Mouse (Mus musculus) lung, adult 2 months (tissue): ENCODE results near the gene Abca5. TPM values are rescaled to one million over a fixed set of nuclear protein-coding genes. Genes with fewer than 3 reads are reported as not detected.

ENCODE experiments used
- DNase-seq: peaks from one replicate; pipeline ENCODE4 v3.0.0; 2022
- H3K4me1 ChIP-seq: fragments of 200-500 bp; 2 replicates; pipeline ENCODE4 v1.6.1; 2011; ENCODE audit warnings: low read length; ENCODE audit not compliant: control insufficient read depth, insufficient read depth
- H3K4me3 ChIP-seq: fragments of 200-500 bp; replicated peaks from 2 replicates; pipeline ENCODE3; 2011; ENCODE audit warnings: low read depth, mild to moderate bottlenecking, control low read depth, low read length; ENCODE audit errors: extremely low read depth
- CTCF ChIP-seq: fragments of 200-500 bp; IDR thresholded peaks from 2 replicates; pipeline ENCODE4 v1.5.1; 2011; ENCODE audit warnings: mild to moderate bottlenecking, low read length, control low read depth; ENCODE audit not compliant: insufficient read depth
- POLR2A ChIP-seq: fragments of 200-500 bp; IDR thresholded peaks from 2 replicates; pipeline ENCODE4 v1.6.1; 2011; ENCODE audit warnings: low read depth, mild to moderate bottlenecking, control low read depth, low read length, borderline replicate concordance; ENCODE audit errors: extremely low read depth
- WGBS: fragments of 180-500 bp; shearing (Covaris S2); methylation state at CpG from one replicate; pipeline ENCODE4 v1.1.7; 2018; 5-methylcytosine and 5-hydroxymethylcytosine counted together
- polyA plus RNA-seq: library from polyadenylated mRNA; depleted of rRNA; stranded (reverse); fragments of >200 nt; gene quantifications from 2 replicates; pipeline ENCODE4 v1.2.3, GENCODE M21; 2012

Gene Abca5
- polyA plus RNA-seq, 1 experiment: 4.1 TPM

- no peak for TF ChIP-seq POLR2A
- WGBS: 77% methylated on average over 12 of the region's 12 CpGs
Measured at GRCm38 (mm10) chr11:110306475-110307168, 30.9 kb downstream of the Abca5 start.

GRCm38 (mm10) chr11:110303411-110303810, 34.1 kb downstream of the Abca5 start:
- Histone ChIP-seq H3K4me3 (no peak overlapping the region), H3K4me1 (no peaks in the 10 kb centered on the region)
- WGBS: 80% methylated on average over 3 of the region's 3 CpGs
- TF ChIP-seq POLR2A (no peak), CTCF (no peak)
- DNase-seq: no peak

More at GRCm38 (mm10) chr11:110306475-110307168, 30.9 kb downstream of the Abca5 start:
- Histone ChIP-seq H3K4me3 (no peak overlapping the region), H3K4me1 (no peaks in the 10 kb centered on the region)
- DNase-seq: no peak

GRCm38 (mm10) chr11:110297917-110298533, 39.5 kb downstream of the Abca5 start:
- Histone ChIP-seq H3K4me3 (no peak overlapping the region), H3K4me1 (no peaks in the 10 kb centered on the region)
- 66% methylated on average over 13 of the region's 13 CpGs for WGBS
- TF ChIP-seq POLR2A (no peak), CTCF (no peak)
- DNase-seq: no peak

GRCm38 (mm10) chr11:110290586-110290985, 46.9 kb downstream of the Abca5 start:
- WGBS: 75% methylated on average over 2 of the region's 2 CpGs
- Histone ChIP-seq H3K4me1 (no peaks in the 10 kb centered on the region), H3K4me3 (no peak overlapping the region)
- TF ChIP-seq CTCF: no peak
- TF ChIP-seq POLR2A: no peak
- DNase-seq: no peak

GRCm38 (mm10) chr11:110288423-110288822, 49.1 kb downstream of the Abca5 start:
- Histone ChIP-seq H3K4me3 (no peak overlapping the region), H3K4me1 (no peaks in the 10 kb centered on the region)
- 82% methylated on average over 3 of the region's 3 CpGs for WGBS
- TF ChIP-seq CTCF (no peak), POLR2A (no peak)
- no peak for DNase-seq

GRCm38 (mm10) chr11:110287694-110288093, 49.8 kb downstream of the Abca5 start:
- TF ChIP-seq POLR2A (no peak), CTCF (no peak)
- WGBS: 36% methylated on average over 9 of the region's 9 CpGs
- no peaks in the 10 kb centered on the region for H3K4me1 ChIP-seq
- no peak overlapping the region for H3K4me3 ChIP-seq
- no peak for DNase-seq

- 88% methylated on average over 3 of the region's 3 CpGs for WGBS
- H3K4me1 ChIP-seq: no peaks in the 10 kb centered on the region
- no peak overlapping the region for H3K4me3 ChIP-seq
- TF ChIP-seq CTCF (no peak), POLR2A (no peak)
- DNase-seq: no peak
Measured at GRCm38 (mm10) chr11:110286331-110286730, 51.2 kb downstream of the Abca5 start.

- H3K4me1 ChIP-seq: no peaks in the 10 kb centered on the region
- WGBS: 59% methylated on average over 10 of the region's 10 CpGs
- no peak overlapping the region for H3K4me3 ChIP-seq
- TF ChIP-seq POLR2A (no peak), CTCF (no peak)
- no peak for DNase-seq
Measured at GRCm38 (mm10) chr11:110284849-110285248, 52.7 kb downstream of the Abca5 start.

GRCm38 (mm10) chr11:110284185-110284787, 53.2 kb downstream of the Abca5 start:
- TF ChIP-seq CTCF (no peak), POLR2A (no peak)
- no peaks in the 10 kb centered on the region for H3K4me1 ChIP-seq
- H3K4me3 ChIP-seq: no peak overlapping the region
- WGBS: 70% methylated on average over 9 of the region's 9 CpGs
- DNase-seq: no peak
